Mouse (Mus musculus): ENCODE results near the gene Maml2.

DNA sequence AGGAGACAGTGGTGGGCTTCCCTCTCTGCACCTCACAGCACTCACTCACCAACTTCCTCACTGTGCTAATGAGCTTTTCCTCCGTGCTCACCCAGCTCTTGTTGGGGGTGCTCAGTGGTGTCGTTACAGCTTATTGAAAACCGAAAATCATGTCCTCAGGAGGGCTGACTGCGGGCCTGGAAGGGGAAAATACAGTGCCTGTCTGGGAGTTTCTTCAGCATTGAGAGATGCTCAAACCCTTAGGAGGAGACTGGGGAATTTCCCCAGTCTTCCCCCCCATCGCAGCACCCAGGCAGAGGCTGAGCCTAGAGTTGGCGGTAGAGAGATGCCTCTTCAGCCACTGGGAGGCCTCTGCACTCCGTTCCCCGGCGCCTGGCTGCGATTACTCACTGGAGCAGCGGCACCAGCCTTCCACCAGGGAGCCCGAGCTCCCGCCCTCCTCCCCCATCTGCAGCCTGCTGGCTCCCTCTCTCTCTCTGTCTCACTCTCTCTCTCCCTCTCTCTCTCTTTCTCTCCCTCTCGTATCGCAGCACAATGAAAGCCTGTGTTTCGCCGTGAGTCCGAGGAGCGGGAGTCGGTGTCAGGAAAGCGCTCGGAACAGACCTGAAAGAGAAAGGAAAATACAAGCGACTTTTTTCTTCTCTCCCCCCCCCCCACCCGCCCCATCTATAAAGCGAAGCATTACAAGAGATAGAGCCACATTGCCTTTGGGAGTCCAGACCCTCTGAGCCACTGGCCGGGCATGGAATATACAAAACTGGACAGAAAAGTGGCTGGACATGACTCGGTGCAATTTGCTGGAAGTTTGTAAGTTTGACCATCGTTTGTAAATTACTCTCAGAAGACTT lies 1.3 kb upstream of the Maml2 start:
- TF ChIP-seq CTCF (IDR thresholded peaks at IDR 0.05): peak; percentile 91
- TF ChIP-seq EP300 (IDR thresholded peaks at IDR 0.05): no peak

All from lung, postnatal 0 days (tissue).